Mouse (Mus musculus): Measurements from ENCODE around the gene Tecpr2.
A peak's percentile ranks its signal among the peaks of the same experiment; 100 is the strongest.

DNA sequence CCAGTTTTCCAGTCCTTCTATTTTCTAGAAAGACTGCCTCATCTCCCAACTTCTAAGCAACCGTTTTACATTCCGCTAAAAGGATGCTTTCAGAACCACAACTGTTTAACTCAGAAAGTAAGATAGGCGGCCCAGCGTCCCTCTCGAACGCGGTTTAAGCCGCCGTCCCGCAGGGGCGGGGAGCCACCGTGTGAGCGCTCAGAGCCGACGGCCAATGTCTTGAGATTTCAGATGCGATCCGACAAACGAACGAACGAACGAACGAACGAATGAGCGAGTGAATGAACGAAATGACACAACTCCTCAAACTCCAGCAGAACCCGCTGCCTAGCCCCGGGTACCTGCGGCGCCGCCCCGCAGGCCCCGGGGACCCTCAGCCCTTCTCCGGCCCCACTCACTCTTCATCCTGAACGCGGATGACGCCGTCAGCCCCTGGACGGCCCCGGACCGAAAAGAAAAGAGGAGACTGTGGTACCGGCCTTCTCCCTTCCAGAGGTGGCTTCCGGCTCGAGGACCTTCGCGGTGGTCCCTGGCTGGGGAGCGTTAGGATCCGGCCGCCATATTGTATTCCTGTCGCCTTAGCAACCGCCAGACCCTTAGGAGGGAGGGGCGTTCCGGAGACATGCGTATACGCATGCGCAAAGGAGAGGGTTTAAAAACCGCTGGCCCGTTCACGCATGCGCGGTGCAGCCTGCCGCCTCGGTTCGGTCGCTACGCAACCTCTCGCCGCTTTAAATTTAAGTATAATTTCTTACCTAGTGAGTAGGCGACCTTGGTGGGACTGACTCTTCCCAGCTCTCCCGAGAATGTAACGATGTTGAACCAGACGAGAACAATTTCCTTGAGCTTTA lies 48.5 kb upstream of the Tecpr2 start, which contains the start of gene Mok:
- TF ChIP-seq CTCF (IDR thresholded peaks at IDR 0.05; ENCODE audit: borderline replicate concordance, insufficient read depth, low read length) = no peak
- peak; percentile 31; the same call in 1 of the 2 replicates for TF ChIP-seq POLR2A (IDR thresholded peaks at IDR 0.05; ENCODE audit: low read depth, low read length)

Data from embryonic fibroblast, embryonic 13.5 days (primary cell).